Mouse (Mus musculus) cerebellum, adult 11-12 months (tissue): ENCODE measurements around the gene Hoxa9.

Source experiments
- DNase-seq: peaks from one replicate; pipeline ENCODE4 v3.0.0; 2022

Hoxa9 gene

DNA sequence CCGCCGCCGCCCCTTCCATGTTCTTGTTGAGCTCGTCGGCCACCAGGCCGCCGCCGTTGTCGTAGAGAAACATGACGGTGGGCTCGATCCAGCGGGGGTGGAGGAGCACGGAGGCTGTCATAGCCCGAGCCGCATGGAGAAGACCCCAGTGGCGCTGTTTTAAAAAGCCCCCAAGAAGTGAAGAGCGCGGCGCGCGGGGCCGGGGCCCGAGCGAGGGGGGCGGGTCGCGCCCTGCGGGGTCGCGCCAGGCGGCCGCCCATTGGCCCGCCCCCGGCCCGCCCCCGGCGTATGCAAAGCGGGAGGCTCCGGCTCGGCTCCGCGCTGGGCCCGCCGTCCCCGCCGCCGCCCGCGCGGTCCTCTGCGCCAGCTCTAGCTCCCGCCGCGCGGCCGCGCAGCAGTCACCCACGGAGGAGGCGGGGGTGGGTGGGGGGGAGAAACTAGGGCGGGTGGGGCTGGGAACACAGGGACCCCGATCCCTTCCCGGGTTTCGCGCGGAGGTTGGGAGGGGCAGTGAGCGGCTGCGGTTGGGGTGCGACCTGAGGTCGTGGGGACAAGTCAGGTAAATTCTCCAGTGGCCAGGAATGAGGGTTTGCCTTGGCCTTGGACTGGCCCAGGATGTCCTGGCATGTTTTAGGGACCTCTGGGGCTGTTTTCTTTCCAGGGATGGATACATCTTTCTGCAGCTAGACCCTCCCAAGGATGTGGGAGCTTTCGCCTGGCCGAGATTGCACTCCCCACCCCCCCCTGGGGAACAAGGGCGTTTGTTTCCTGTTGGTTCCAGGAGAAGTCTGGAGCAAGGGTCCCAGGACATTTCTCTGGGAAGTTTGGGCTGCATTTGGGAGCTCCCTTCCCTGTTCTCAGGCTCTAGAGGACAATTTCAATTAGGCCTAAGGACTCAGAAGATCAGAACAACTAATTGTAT lies 30.0 kb upstream of the Hoxa9 start, which contains the start of gene Hoxa13:
Gene Hoxa13, minus strand, starts transcription at position 227 of the 922 bp plus-strand sequence.
- no peak for DNase-seq

DNA sequence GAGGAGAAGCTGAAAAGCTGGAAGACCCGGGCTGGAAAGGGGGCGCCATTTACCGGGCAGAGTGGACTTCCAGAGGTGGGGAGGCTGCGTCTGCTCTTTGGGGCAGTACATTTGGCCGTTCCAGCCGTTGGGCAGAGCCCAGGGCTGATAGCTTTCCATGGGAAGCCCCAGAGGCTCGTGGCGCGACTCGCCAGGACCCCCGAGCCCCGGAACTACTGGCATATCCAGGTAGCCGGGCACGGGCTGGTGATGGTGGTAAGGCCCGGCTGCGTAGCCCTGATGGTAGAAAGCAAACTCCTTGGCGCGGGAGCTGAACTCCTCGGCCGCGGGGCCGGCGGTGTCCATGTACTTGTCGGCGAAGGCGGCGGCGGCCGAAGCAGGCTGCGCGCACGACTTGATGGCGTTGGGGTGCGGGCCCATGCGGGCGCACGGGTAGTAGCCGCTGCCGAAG lies 28.9 kb upstream of the Hoxa9 start:
- no peak for DNase-seq

DNA sequence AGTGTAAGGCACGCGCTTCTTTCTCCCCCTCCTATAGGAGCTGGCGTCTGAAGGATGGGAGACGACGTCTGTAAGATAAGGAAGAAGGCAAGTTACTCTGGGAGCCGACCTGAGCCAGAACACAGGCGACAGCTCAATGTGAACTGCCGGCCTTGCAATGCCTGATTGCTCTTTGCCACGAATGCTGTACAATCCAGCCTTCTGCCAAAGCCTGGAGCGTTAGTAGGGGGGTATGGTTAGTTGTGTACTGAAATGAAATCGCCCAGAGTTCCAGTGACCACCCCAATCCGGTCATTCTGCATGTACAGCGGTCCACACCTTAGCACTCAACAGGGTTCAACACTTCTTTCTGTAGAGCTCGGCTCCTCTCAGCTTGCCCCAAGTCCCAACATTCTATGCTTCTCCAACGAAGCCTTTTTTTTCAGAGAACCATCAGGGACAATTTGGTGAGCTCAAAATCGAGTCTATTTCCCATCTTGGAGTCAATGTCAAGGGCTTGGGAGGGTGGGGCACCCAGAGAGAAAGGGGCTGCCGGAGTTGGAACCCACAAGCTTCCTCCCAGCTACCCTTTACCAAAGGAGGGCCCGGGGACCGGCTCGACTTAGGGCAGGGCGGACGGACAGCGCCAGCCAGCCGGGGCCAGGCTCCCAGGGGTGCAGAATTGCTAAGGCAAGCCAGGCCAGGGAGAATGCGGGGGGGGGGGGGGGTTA lies 28.3 kb upstream of the Hoxa9 start:
- DNase-seq: no peak

DNA sequence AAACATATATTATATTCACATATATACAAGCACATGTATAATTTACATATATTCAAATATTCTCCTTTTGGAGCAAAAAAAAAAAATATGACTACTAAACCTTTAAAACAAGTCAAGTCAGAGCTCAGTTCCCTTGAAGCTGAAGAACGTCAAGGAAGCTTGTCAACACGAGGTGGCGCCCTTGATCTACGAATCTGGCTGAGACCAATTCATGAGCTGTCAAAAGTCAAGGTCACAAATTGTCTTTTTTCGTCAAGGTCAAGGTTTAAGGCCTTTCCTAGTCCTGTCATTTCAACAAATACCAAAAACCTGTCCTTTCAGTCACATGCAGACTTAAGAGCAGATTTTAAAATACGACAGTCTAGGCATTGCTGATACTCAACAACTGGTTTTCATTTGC lies 26.1 kb upstream of the Hoxa9 start:
- DNase-seq: peak; percentile 23

DNA sequence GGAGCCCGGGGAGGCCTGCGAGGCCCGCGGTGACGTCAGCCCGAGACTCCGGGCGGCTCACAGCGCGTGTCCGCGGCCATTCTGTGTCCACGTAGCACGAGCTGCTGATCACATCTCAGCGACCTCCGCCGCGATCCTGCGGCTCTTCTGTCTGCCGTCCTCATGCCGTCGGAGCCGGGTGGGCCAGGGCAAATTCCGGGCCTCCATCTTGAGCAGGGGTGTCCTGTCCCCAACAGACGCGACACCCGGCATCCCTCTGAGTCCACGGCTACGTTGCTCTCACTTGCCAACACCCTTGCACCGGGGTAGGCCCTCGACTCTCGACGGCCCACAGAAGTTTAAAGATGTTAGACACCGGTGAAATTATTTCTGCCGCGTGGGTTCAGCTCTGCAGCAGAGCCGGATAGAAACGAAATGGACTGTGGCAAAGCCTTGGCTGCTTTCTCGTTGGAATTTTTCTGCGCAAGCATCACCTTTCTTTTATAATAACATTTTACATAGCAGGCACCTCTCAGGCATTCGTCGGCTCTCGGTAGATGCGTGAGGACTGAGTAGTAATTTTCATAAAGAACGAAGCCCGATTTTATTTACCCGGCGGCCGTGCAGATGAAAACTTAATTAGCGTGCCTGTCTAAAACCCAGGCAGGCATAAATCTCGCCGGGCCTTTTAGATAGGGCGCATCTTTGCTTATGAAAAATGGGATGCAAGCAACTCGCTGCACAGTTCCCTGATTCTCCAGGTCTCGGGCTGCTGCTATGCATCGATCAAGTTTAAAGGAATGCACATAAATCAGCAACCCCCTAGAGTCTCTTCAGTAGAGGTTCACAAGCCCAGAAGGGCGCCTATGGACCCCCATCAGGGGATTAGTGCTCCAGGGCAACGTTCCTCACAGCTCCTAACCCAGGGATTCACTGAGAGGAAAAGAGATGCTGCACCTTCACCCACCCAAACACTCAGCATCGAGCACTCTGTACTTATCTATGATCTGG lies 22.9 kb upstream of the Hoxa9 start:
- DNase-seq: no peak

DNA sequence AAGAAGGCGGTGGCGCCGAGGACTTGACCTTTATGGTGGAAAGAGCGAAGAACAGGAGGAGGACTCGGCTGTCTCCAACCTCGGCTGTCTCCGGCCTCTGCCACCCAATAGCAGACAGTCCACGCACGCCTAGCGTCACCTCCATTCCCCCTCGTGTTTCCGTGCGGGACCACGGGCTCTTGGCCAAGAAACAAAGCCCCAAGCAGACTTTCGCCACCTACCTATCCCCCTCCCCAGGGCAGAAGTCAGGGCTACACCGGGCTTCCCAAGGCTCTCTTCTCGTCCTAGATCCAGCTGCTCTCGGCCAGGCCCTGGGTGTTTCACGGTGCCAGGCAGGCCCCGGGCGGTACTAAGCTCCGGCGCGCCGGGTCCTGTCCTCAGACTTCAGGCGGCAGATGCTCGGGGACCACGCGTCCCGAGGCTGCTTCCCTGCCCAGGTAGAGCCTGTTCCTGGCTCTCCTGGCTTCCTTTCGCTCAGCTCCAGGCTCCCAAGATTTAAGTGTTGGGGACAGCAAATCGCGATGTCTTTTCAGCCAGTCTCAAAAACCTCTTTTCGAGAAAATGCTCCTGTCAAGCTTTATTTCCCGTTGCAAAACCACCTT lies 22.0 kb upstream of the Hoxa9 start:
- DNase-seq: no peak

DNA sequence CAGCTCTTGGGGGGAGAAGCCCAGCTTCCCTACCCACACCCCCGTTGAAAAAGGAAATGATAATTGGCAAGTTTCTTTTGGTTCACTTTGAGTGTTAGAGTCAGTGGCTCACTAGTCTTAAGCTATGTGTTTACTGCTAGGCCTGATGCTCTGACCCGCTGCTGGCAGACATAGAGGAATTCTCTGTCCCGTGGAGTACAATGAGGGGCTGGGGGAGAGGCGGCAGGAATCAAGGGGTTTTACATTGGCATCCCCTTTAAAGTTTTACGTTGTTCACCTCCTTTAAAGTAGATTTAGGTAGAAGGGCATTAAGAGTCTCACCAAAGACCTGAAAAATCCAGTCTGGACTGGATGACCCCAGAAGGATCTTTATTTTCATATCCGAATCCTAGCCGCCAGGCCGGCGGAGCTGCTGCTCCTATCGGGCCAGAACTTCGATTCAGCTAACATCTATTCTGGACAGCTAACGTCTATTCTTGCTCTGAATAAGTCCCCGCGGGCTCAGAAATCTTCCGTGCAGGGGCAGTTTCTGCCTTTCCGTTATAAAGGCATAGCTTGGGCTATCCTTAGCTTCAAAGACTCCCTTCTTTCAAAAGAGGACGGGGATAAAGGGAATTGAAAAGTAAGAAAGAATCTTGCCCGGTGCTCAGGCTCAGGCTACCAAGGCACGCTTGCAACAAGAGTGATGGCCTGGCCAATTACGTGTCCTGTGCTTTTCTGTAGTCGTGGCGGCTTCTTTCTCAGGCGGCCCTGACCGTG lies 21.3 kb upstream of the Hoxa9 start:
- no peak for DNase-seq

DNA sequence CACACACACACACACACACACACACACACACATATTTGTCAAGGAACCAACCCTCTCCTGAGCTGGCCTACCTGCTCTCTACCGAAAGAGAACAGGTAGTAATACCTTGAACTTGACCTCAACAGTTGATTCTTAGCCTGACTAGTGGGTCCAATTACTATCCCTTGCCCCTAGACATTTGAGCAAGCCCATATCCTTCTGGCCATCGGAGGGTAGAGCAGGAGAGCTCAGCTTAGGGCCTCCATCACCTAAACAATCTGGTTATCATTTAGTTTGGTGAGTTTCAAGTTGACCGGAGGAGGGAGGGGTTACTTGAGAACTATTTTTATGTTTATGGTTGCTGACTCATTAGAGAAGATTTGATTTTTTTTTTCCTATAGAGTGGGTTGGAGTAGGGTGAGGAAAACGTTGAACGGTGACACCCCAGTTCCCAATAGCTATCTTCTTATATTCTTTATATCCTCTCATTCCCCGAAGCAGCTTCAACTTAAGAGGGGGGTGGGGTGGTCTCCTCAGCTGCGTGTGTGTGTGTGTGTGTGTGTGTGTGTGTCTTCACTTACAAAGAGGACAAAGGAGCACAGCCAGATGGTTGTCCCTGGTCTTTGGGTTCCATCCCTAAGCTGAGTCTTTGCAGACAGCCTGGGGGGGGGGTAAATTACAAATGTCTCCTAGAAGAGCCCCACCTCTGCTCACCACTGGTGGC lies 20.4 kb upstream of the Hoxa9 start:
- DNase-seq: no peak

DNA sequence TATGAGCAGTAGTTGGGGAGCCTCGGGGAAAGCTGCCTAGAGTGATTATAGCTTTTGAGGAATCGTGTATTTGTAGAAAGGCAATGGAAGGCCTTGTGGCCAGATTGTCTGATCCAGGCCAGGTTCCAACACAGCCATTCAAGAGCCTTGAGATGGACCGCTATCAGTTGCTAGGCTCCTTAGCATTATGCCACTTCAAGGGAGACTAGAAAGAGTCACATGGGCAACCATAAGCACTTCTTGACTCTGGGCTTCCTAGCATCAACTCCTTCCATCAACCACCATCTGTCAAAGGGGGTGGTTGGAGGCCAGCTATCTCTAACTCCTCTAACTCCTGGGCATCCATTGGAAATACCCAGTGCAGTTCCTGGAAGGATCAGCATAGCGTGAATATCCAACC lies 18.9 kb upstream of the Hoxa9 start:
- DNase-seq: no peak

DNA sequence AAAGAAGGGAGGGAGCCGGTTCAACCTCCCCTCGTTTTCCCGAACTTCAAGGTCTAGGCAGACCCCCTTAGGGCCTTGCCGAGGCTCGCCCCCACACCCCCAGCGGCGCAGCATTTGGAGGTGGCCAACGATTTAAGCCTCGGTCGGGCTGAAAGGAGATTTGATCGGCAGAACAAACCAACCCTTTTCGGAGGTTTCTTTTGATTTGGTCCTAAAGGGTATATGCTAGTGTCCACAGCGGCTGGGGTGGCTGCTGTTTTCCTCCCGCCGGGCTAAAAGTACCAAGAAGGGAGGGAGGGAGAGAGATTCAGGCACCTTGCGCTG lies 18.5 kb upstream of the Hoxa9 start:
- no peak for DNase-seq

DNA sequence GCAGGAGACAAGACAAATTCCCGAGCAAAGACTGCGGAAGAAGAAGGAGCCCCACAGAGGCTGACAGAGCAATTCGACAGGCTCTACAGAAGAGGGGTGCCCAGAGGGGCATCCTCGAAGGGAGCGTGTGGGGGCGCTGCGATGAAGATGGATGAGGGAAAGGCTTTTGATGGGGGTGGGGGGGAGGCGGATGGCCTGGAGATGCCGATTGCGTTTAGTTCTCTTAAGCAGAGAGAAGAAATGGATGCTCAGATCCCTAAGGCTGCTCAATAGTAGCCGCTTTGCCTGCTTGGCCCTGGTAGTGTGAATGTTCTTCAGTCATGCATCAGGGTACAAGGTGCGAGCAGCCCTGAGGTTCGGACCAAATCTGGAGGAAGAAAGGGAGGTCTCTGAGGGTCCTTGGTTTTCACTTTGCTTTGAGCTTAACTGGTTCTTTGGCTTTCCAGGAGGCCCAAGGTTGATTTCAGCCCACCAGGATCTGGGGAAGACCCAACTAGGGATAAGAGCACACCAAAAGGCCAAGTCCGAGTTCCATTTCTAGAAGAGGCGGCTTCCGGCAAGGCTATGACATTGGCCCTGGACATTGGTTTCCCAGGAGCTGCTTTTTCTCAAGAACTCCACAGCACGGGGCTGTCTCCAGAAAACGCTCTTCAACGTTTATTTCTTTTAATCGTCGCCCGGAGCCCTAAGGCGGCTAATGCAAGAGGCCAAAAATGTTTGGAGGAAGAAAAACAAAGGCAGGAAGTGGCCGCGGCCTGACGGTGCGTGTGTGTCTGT lies 17.9 kb upstream of the Hoxa9 start:
- DNase-seq: no peak

DNA sequence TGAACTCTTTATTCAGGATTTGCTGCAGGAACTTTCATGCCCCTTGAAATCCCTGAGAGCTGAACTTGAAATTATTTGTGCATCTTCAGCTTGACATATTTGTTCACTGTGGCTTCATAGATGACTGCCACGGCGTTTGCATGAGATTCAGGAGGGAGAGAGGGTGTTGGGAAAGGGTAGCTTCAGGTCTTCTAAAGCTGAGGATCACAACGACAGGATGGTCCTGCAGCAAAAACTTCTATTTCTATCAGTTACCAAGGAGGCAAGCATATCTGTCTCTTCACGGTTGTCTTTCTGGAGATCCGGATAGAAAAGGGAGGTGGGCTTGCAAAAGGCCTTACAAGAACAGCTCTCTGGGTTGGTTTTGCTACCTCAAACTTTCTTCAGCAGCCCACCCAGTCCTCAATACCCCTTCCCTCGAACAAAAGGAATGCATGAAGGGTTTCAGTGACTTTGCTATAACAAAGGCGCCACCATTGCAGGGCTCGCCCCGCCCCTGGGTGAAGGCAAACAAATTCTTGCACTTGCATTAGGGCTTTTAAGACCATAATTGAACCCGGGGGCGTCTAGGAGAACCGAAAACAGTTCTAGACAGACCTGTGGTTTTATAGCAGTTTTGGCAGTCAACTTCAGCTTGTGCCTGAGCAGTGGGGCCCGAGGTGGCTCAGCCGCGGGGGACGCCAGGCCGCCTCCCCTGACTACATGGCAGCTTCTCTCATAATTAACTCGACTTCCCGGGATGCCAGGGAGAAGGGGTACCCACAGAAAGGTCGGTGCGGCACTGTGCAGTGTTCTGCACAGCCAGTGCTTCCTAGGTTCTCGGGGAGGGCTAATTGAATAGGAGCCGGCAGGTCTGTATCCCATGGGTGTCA lies 17.1 kb upstream of the Hoxa9 start:
- DNase-seq: no peak

DNA sequence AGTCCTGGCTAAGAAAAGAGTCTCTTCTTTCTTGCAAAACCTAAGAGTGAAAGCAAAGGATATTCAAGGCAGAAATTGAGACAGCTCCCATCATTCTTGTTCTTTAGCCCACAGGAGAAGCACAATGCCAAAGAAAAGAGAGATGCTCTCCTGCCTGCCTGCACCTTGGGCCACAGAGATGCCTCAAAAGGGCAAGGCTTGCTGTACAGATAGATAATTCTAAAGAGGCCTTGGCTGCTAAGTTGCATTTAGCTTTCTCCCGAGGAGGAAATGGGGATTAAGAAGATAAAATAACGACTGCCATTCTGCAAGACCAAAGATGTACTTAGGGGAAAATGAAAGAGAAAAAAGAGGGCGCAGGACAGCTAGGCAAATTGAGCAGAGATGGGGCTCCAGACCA lies 16.0 kb upstream of the Hoxa9 start:
- DNase-seq: no peak

DNA sequence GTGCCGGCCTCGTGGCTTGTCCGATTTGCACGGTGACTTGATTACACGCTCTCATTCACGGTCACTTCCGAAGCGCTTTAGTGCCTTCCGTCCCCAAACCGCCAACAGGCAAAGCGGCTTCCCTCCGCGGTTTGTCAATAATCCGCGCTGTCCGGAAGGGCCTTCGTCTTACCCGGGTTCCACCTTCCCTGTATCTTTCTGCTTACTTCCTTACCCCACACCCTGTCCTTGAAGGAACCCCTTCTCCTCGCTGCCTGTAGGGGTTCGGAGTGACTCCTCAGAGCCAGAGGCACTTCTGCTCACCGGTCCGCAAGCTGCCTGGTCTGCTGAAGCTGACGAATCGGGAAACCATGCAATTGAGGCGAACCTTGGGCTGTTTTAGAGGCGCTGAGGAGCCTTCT lies 15.5 kb upstream of the Hoxa9 start:
- DNase-seq: no peak

DNA sequence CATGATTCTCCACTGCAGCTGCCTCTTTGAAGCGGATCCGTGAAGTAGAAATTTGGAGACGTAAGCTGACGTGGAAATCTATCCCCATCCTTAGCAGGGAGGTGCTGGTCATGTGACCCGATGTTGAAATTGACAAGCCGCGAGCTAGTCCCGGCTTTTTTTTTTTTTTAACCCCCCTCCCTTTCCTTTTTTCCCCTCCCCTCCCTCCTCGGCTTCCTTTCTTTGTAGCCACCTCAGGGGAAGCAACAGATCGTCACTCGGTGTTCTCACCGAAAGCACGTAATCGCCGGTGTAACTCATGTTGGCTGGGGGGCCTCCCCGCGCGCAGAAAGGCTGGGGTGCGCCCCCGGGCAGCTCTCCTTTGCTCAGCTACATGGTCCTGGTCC lies 14.9 kb upstream of the Hoxa9 start, which contains the start of gene Hoxa11:
Gene Hoxa11, minus strand, starts transcription at position 54 of the 386 bp plus-strand sequence.
- DNase-seq: no peak

DNA sequence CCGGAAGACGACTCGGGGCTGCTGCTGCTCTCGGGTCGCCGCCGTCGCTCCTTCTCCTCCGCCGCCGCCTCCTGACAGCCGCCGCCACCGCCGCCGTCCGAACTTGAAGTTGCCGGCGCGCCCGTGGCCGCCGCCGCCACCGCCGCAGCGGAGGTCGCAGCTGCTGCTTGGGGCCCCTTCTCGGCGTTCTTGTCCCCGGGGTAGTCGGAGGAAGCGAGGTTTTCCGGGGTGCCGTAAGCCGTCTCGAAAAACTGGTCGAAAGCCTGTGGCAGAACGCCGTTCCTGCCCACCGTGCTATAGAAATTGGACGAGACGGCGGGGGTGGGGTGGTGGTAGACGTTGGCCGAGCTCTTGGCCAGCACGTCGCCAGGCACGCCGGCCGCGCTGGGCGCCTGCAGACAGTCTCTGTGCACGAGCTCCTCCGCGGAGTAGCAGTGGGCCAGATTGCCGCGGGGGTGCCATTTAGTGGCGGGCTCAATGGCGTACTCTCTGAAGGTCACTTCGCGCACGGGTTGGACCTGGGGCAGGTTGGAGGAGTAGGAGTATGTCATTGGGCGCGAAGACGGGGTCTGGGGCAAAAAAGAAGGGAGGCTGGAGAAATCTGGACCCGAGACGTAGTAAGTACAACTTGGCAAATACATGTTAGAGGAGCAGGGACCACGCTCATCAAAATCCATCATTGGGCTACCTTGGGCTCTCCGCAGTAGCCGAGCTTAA lies 14.3 kb upstream of the Hoxa9 start:
- no peak for DNase-seq

DNA sequence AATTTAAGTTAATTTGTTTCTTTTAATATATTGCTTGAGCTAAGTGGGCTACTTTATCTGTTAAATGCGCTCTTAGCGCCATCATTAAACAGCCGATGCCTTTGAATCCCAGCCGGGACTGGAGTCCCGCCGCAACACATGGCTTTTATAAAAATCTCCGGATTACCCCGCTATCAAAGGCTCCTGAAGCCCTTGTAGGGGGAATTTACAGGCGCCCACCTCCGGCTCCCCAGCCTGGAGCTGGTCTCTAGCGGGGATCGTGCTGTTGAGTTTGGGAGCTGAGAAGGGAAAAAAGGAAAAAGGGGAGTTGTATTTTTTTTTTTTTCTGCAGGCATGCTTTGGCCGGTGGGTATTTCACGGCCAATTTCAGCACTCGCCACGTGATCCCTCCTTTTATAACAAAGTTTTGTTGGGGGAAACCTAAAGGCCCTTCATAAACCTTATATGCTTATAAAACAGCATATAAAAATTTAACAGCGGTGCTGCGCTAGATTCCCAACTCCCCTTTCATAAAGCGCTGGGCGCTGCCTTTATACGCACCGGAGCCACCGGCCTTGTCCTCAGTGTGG lies 13.7 kb upstream of the Hoxa9 start:
- DNase-seq: no peak

DNA sequence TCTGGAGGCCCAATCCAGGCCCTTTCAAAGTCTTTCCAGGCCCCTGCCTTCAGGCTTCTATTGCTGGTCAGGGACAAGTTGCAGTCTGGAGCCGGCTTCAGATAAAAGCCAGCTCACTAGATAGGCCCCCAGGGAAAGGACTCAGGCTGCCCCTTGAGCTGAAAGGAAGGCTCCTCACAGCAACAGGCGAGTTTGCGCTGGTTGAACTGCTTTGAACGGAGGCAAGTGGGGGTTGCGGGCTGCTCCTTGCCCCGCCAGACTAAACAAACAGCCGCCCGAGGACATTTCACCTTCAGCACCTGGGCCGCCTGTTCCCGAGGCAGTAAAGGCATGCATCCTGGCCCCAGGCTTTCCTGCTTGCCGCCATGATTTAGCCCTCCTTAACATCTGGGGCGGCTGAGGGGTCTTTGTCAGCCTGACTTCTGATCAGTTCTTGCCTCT lies 12.8 kb upstream of the Hoxa9 start:
- no peak for DNase-seq
